Mouse (Mus musculus): ENCODE measurements around the gene Vezf1.

DNA sequence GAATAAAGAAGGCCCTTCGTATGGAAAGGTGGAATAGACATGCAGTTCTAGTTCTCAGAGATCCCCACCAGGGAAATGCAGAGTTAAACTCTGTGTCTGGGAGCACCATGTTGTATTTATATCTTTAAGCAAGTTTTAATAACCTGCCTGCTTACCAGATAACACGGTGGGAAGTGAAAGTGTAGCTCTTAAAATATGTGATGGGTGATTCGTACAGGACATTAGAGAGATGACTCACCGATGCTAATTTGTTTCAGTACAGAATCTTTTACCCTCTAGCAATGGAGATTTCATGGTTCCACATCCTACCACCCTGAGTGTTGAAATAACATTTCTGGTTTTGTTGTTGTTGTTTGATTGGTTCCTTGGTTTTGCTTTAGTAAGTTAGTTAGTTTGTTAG, 2.3 kb downstream of the Vezf1 start:
- TF ChIP-seq CTCF (IDR thresholded peaks at IDR 0.05; ENCODE audit: extremely low read depth, insufficient read depth, insufficient read length, insufficient replicate concordance): no peak
- TF ChIP-seq POLR2A (IDR thresholded peaks at IDR 0.05; ENCODE audit: low read depth, low read length): no peak
